Mouse (Mus musculus) ZHBTc4 (cell line): ENCODE results near the gene Apbb2.
A peak's percentile ranks its signal among the peaks of the same experiment; 100 is the strongest.

ENCODE experiments used
- DNase-seq: peaks from one replicate; pipeline ENCODE4 v3.0.0-alpha.2; 2011; ENCODE audit warnings: low read depth, low spot score

The Apbb2 gene

DNA sequence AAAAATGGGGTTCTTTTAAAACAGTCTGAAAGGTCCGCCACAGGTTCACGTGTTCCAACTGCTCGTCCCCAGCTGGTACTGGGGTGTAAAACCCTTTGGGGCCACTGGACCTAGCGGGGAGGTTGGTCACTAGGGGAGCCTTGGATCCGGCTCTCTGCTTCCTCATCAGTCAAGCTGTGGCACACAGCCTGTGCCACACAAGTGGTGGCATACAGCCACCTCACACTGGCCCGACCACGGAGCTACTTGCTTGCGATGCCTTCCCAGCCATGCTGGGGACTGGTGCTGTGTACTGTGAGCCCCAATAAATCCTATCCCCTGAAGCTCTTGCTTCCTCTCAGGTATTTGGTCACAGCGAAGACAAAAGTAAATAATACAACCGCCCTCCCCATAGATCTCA is 142.3 kb downstream of the Apbb2 start:
- DNase-seq = no peak

DNA sequence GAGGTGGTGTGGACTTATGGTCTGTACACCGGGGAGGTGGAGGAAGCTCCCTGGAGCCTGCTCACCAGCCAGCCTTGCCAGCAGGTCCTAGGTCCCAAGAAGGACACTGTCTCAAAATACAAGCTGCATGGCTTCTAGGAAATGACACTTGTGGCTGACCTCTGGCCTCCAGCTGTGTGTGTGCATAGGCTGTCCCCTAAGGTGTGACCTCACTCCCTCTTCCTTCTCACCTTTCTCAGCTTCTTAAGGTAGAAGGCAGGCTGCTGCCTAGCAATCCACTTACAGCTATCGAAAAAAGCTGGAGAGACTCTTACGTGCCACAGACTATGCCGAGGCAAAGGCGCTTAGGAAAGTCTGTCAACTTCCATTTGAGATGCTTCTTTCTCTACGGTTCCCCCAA is 142.8 kb downstream of the Apbb2 start:
- DNase-seq = no peak

DNA sequence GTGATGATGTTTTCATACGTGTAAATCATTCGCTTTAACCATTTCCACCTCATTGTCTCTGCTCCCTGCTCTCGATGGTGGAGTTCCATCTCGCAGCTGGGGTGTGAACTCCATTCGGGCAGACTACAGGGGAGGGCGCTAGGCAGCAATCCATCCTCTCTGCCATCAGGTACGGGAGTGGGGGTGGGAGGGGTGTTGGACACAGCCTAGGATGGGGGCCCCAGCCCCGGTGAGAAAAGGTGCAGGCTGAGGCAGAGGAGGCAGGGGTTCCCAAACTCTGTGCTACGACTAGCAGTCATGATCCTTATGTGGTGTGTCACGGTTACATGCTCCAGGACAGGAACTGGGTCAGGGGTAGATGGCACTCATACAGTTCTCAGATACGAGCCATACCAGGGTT is 144.4 kb downstream of the Apbb2 start:
- no peak for DNase-seq

DNA sequence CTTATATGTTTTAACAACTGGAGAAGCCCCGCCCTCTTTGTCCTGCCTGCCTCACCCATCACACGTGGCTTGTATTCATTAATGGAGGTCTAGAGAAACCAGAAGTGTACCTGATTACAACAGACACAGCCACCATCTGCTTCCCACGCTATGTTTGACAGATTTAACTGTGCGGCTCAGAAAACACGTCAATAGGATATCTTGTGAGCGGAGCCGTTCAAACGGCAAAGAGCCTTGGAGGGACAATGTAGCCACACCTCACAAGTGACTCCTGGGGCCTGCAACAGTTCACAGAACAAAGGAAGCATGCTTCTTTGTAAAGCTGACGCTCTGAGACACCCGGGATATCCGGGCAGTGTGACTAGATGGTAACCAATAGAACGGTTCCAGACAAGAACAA is 145.0 kb downstream of the Apbb2 start:
- peak; percentile 72 for DNase-seq

DNA sequence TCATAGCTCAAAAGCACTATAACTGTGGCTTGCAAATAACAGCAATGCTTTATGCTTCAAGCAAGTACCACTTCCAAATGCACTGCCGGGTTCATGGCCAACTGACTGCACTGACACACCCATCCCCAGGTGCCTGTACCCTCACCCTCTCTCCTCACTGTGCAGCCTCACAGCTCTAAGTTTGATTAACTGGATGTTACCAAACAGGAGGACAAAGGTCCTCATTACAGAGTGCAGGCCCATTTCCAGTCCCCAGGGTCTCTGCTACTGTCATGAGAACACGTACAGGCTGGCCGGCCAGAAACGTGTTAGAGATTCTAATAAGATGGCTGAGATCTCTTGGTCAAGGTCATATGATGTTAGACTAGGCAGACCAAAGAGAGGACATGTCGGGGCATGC is 147.7 kb downstream of the Apbb2 start:
- DNase-seq = peak; percentile 58

DNA sequence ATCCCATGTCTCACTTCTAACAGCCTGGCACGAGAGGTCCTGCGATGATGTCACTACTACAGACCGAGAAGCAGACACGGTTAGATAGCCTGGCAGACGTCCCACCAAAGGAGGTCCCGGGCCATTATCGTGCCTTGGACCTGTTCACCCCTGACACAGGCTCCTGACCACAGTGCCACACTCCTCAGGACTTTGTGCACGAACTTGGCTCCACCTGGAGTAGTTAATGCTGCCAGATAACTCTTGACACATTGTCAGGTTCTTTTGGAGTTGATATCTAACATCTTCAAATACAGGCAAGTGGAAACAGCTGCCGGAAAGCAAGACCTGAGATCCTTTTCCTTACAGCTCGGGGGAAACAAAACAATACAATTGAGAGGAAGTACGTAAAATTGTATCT is 148.9 kb downstream of the Apbb2 start:
- DNase-seq = no peak

DNA sequence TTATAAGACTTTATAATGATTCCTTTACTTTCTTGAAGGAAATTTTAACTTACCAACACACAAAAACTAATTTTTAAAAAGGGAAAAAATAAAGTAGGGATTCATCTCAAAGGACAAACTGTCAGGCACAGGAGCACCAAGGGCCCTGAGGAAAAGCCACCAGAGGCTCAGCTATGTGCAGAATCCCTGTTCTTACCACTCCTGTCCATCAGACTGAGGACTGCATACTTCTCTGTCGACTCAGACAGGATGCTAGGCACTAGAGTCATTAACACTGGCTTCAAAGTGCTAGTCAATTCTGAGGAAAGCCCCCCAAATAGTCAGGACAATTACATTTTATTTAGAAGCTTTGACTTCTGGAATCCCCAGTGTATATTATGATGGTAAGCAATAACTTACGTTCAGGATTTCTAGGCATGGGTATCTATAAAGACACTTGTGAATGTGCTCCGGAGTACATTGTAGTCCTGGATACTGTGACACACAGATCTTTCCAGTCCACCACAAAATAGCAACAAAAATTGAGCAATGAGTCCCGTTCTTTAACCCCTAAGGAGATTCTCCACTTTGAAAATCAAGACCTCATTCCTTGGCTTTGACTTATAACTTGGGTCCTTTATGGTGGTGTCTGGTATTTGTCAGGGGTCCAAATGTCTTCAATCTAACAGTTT is 150.1 kb downstream of the Apbb2 start:
- DNase-seq = no peak

DNA sequence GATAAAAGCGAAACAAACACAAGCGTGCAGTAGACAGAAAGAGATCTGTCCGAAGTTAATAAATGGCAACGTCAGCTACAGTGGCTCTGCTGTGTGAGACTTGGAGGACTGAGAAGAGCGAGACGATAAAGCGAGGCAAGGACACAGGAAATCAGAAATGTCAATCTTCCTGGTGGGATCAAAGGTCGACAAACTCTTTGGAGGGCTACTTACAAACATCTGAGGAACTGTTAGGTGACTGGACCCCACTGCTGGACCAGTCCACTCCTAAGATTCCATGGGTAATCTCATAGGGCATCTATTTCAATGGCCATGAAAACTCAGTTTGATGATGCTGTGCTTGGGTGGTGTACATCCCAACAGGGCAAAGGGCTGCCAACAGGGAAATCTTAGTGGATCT is 155.9 kb downstream of the Apbb2 start:
- no peak for DNase-seq

DNA sequence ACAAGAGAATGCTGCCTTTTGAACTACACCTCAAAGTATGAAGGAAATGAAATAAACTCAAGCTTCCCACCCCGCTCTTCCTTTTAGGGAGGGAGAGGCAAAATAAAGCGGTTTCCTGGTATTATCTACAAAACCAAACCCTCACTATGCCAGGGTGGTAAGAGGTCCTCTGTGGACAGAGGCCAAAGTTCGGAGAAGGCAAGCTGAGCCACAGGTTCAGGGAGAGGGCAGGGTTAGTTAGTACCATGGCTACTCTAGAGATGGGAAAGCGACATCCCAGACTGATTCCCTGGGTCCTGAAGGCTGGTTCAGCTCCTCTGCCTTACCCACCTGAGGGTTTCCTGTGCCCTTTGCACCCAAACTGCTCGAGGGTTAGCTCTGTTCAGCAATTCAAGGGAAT is 159.7 kb downstream of the Apbb2 start:
- DNase-seq = no peak

DNA sequence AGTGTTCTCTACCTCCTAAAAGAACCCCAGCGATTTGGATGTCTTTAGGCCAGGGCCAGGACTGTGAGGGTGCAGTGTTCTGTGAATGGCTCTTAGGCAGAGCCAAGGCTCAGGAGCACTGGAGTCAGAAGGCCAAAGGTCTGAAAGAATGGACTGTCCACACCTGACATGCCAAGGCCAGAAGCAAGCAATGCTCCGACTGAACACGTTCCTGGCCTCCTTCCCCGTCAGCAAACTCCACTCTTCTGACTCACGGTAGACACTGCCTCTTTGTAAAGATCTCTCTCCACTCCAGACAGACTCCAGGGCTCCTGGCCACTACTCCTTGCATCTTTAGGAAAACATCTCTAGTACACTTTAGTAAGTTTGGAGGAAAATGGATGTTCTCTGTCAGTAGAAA is 163.3 kb downstream of the Apbb2 start:
- DNase-seq = no peak

DNA sequence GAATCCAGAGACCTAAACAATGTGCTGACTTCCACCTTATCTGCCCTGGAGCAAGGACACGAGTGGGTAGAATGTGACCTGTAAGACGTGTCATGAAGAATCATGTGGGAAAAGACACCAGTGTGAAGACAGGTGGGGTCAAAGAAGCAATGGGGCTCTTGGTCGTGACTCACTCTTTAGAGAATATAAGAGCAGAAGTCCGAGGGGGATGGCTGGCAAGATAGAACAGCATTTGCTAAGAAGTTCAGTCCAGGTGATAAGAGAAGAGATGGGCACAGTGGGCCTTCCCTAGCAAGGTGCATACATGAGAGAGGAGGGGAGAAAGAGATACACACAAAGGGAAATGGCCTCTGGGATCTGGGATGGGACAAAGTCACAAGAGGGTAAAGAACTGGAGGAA is 163.8 kb downstream of the Apbb2 start:
- no peak for DNase-seq

DNA sequence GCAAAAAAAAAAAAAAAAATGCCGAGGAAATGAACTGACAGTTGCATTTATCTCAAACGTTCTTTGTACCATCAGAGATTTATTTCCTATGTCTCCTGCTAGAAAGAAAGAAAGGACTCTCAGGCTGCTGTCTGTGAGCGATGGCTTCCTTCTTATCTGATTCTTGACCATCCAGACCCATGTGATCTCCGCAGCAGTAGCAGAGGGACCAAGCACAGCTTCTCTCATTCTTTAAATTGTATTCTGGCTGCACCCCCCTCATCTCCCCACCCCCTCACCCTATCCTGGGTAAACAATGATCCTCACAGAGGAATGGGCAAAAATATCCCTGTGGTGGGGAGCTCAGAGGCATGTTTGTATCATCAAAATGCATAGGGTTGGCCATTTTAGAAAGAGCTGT is 165.5 kb downstream of the Apbb2 start:
- no peak for DNase-seq

DNA sequence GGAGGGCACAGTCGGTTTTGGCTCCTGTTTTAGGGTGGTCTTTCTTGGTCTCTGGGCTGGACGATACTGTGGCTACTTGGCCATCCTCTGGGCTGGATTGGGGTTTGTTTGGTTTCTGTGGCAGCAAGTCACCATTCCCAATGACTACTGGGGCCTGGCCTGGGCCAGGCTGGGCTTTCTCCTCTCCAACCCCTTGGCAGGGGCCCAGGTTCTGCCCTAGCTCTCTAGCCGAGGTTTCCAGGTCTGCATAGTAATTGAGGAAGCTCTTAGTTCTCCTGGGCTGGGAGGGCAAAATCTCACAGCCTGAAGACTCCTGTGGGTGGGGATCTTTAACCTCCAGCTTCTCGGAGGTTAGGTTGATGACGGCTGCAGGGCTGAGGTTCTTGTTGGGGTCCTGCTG is 167.0 kb downstream of the Apbb2 start:
- no peak for DNase-seq

DNA sequence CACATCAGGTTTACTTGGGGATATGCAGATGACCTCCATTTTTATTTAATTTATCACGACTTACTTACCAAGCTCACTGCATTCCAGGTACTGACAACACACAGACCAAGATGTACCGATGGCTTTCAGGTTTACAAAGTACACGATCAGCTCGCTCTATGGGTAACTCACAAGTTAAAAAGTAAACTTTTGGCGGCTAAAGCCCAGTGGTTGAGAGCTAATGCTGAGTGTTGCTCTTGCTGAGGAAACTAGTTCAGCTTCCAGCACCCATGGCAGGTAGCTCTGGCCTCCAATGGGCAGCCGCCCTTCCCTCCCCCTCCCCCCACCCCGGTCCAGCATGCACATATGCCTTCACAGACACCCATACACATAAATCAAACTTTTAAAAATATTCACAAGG is 173.1 kb downstream of the Apbb2 start:
- no peak for DNase-seq

DNA sequence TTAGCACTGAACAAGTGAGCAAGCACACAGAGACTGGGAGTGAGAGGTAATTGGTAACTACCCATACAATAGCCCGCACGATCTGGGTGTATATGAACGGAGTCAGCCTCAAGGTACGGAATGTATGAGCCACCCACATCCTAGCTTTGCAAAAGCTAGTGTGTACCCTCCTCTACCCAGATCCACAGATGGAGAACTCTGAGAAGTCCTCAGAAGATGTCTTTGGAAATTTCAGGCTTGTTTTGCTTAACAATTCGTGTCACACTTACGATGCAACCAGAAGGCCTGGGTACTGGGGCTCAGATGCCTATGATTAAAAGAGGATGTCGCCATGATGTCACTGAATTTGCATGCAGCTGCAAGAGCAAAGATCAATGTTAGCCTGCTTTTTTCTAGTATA is 176.3 kb downstream of the Apbb2 start:
- no peak for DNase-seq

DNA sequence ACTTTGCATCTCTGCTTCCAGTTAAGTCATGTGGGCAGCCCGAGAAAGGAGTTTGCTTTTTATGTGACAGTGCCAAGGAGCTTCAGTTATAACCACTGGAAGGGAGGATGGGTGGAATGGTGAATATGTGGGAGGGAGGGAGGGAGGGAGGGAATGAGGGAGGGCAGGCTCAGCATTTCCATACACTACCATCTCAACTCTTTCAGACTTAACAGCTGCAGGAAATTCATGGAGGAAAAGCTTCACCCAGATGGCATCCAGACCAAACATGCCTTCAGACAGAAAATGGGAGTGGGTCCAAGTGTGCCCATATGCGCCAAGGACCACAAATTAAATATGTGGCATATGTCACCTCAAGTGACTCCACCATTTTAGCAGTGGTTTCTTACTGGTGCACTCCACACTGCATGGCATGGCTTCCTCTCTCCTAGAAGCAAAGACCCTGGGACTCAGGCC is 181.8 kb downstream of the Apbb2 start:
- no peak for DNase-seq

DNA sequence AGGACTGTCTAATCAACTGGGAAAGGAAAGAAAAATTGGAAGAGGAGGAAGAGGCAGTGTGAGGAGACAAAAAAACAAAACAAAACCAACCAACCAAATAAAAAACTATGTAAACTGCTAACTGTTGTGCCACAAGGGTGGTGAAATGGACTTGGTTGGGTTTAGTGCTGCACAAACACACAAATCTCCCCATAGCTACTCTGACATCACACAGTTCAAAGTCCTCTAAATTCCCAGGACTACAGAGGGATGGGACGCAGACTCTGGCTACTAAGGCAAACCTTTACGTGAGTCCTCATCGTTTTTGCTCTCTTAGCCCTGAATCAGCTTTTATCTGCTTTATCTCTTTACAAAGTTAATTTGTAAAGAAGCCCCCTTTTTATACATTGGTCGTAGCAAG is 183.4 kb downstream of the Apbb2 start:
- no peak for DNase-seq

DNA sequence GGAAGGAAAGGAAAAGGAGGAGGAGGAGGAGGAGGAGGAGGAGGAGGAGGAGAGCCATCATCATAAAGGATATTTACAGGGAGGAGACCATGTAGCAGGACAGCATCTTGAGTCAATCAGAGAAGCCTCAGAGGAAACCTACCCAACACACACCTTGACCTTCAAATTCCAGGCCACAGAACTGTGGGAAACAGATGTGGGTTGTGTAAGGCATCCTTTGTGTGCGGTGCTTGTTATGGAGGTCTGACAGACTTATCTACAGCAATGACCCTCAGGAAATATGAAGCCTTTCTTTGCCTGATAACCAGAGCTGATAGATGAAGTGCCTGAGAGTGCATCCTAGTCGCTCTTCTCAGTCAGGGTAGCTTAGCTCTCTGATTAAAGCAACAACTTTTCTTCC is 189.5 kb downstream of the Apbb2 start:
- DNase-seq = no peak

DNA sequence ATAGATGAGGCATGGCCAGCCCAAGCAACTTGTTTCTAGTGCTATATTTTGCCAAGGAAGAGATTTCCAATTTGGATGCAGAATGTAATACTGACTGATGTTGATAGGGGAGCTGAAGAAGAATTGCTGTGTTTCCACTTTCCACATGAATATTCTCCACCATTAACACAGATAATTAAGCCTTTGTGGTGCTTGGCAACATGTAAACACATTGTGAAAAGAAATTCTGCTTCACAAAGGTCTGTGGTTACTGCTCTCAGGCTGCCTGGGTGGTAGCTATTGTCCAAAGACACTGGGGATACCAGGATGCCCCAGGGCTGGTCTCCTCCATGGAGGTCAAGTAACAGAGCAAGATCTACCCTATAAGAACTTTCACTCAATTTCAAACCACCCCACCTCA is 190.5 kb downstream of the Apbb2 start:
- peak; percentile 83 for DNase-seq

DNA sequence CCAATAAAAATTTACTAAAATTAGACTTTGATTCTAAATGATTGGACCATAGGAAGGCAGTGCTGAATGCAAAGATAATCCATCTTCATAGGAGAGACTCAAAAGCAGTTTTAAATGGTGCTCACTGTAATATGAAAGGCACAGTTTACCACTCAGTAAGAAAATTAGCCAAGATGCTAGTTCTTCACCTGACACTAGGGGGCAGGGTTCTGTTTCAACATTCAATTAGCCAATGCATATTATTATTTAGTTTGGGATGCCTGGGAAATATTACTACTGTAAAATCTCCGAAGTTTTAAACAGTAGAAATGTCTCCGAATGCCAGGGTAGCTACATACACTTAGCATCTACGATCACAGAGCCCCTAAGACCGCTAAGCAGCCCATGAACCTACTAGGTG is 194.7 kb downstream of the Apbb2 start:
- no peak for DNase-seq

DNA sequence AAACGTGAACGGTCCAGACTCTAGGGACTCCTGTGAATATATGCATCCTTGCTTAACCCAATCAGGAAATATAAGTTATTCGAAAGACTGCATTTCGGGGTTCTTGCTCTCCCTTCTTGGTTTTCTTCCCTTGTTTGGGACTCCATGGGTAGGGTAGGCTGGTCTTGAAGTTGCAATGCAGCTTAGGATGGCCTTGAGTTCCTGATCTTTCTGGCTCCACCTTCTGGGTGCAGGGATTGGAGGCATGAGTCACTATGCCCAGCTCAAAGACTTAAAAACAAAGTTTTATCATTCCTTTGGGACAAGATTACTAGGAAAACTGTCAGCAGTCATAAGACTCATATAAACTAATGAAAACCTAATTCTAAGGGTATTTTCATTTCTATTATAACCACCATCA is 195.1 kb downstream of the Apbb2 start:
- DNase-seq = no peak

DNA sequence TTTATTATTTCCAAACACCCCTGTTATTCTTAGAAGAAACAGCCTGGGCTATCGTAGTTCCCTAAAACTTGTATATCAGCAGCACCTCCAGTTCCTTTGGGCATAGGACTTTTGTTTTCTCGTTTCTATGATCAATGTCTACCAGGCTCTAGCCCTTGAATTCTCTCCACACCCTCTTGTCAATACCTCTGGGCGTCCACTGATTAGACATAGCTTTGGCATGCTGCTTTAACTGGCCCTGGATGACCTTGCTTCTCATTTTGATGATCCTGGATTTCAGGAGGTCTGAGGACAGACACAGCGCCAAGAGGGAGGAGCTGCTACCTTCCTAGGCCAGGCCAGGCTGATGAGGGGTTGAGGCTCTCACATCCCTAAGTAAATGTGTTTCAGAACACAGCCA is 196.6 kb downstream of the Apbb2 start:
- no peak for DNase-seq

DNA sequence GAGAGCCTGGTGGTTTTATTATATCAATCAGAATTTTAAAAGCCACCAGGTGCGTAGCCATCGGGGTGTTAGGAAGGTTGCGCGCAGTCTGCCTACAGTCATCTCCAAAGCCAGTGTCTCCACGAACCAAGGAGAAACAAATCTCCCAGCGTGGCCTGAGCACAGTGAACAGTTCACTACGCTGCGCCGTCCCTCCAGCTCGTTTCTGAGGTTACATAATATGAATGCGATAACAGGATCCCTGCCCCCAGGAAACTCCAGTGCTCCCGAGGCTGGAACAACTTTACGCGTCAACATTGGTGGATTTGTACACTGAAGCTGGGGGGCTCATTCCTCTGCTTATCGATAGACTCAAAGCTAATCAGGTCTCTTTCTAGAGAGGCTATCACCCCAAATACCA is 197.4 kb downstream of the Apbb2 start:
- DNase-seq = no peak

DNA sequence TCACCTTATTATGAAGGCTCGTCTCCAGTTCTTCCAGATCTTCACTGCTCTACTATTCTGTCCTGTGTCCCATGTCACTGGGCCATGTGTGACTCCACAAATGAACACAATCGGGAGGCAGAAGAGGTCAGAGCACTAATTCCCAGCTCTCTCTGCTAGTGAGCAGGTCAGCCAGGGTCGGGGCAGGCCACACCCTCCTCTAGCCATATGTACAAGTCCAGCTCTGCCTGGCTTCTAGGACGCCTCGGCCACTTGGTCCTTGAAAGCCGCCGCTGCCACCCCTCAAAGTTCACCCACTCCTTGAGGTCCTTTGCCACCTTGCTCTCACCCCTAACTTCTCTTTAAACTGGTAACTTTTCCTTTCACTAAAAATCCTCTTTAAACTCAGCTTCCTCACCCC is 198.6 kb downstream of the Apbb2 start:
- DNase-seq = no peak
